Mouse (Mus musculus) megakaryocyte, embryonic 14.5 days (primary cell): Measurements from ENCODE around the gene Fnd3c2.

ENCODE experiments used
- FLI1 ChIP-seq: IDR thresholded peaks from 2 replicates; pipeline ENCODE4 v1.6.1; 2012; ENCODE audit warnings: low read length, inconsistent platforms, mixed read lengths
- GATA1 ChIP-seq: IDR thresholded peaks from 3 replicates; pipeline ENCODE4 v1.6.1; 2012; ENCODE audit warnings: mixed read lengths, low read length, inconsistent platforms, borderline replicate concordance

- TF ChIP-seq GATA1: no peak
- no peak for TF ChIP-seq FLI1
Observed at GRCm38 (mm10) chrX:106209100-106209499, 46.1 kb downstream of the Fnd3c2 start.
